Mouse (Mus musculus) thymus, postnatal 36 days (tissue): ENCODE measurements around the gene Lpcat3.
A peak's percentile ranks its signal among the peaks of the same experiment; 100 is the strongest.

Source experiments
- DNase-seq, 2 experiments: peaks; one replicate each; pipeline ENCODE4 v3.0.0; 2022; ENCODE audit warnings: mixed read lengths in 2 of 2

Gene Lpcat3

DNA sequence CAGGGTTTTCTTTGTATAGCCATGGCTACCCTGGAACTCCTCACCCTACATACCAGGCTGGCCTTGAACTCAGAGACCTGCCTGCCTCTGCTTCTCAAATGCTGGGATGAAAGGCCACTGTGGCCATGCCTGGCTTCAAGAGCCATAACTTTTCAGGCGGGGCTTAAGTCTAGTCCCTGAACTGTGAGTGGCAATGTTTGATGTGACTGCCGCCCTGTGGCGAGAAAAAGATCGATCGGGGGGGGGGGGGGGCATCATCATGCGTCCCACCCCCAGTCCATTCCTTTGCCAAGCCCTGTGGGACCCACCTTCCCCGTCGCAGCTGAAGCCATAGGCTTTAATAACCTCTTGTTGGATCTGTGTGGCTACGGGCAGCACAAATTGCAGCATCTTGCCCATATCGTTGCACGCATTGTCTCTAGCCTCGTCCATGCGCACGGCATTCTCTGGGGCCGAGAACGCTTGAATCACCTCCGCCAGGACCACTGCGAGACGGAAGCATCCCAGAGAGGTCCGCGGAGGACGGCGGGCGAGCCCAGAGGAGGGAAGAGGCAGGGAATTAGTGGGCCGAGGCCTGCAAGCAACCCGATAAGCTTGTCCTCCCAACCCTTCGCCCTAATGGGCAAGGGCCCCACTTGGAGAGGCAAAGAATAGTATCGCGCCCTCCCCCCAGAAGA lies 77.5 kb downstream of the Lpcat3 start:
- DNase-seq = no peak

DNA sequence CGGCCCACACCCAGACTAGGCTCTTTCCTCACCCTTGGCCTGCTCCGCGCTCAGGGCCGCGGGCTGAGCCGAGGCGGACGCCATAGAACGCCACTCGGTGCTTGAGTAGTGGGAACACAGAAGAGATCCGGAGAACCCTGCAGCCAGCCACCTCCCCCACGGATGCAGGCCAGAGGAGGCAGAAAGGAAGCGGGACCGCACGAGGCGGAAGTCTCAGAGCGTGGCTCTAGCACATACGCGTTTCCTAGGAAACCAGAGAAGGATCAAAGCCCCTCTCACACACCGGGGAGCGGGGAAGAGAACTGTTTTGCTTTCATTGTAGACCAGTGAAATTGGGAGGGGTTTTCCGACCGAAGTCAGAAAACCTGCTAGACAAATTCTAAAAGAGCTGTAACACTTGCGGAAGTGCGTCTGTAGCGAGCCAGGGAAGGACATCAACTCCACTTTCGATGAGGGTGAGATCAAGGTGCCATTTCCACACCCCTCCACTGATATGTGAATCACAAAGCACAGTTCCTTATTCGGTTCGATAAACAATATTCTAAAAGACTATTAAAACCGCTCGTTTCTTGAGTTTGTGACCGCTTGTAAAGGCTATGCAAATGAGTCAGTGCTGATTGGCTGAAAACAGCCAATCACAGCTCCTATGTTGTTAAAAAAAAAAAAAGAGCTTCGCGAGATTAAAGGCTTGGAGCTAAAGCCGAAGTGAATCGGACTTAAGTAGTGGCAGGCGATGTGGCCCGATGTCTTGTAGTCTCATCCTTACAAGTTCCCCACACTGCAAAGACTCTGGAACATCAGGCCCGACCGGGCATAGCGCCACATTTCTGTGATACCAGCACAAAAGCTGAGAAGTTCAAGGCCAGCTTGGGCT lies 78.3 kb downstream of the Lpcat3 start, which contains the start of gene Grcc10:
TSS of gene Grcc10 (minus strand) at position 487 of the 874 bp plus-strand sequence.
- DNase-seq = peak; percentile 91 to 95

DNA sequence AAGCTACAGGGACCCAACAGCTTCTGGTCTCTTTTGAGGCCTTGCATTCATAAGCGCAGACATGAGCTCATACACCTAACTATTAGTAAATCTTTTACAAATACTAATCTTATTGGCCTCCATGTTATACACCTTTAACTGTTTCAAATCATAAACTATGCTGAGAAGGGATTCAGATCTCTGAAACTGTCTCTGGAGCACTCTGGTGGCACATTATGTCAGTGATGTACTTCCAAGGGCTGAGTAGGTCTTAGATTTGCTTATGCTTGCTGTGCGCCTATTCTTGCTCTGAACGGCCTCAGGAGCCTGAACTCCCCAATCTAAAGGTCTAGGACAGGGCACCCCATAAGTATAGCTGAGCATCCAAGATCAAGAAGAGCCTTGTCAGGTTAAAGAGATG lies 79.0 kb downstream of the Lpcat3 start:
- DNase-seq = no peak

DNA sequence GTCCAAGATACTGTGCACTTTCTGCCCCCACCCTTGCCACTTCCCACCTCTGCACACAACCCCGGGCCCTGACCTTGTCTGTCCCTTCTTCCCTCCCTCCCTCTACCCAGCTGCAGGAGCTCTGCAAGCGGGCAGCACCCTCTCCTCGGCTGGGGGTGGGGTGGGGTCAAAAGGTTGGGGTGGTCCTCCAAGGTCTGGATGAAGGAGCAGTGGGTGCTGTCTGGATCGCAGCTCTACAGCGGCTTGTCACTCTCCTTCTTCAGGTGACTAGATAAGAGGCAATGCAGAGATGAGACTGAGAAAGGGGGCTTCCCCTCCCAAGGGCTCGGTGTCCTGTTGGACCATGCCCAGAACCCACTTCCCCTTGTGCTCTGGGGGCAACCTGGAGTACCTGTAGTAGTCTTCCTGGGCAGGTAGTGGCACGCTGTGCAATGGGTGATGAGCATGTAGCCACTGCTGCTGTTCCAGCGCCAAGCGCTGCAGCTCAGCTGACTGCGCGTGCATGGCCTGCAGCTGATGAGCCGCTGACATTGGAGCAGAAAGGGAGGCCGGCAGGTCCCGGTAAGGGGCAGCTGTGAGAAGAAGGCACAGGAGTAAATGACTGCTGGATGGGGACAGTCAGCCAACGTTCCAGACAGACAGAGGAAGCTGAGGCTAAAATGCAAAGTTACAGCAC lies 80.2 kb downstream of the Lpcat3 start:
- DNase-seq = peak in 1 of 2 experiments; percentile 37

DNA sequence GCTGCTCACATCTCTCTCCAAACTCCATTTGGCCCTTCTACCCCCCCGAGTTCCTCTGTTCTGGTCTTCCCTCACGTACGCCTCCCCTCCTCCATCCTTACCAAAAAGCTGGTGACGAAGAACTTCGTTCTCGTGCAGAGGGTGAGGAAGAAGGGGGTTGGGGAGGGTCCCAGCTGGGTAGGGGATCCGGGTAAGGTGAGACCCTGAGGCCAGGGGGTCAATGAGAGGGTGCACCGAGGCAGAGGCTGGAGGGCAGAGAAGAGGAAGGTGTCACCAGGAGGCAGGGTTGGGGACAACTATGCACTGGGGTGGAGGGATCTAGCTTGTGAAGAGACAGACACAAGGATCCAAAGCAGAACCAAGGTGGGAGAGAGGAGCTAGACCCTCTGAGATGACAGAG lies 80.8 kb downstream of the Lpcat3 start:
- no peak for DNase-seq

DNA sequence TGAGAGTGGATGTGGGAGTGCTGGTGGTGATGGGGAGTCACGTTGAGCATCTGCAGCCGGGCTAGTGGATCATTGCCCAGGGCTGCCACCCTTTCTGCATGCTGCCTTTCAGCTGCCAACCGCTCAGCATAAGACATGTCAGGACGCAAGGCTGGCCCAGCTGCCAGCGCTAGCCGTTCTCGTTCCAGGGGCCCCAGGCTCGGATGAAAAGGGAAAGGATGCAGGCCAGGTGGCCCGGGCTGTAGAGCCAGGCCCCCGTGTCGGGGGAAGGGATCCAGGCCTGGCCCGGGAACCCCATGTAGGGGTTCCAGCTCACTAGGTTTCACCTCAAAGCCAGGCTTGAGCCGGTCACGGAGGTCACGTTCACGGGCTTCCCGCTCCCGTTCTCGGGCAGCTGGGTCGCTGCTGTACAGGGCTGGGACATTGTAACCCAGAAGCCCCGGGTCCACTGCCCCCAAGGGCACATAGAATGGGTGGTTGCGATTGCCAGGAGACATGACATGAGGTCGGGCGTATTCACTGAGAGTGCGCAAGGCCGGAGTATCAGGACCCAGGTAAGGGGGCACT lies 82.0 kb downstream of the Lpcat3 start:
- peak in 1 of 2 experiments; percentile 61 for DNase-seq

DNA sequence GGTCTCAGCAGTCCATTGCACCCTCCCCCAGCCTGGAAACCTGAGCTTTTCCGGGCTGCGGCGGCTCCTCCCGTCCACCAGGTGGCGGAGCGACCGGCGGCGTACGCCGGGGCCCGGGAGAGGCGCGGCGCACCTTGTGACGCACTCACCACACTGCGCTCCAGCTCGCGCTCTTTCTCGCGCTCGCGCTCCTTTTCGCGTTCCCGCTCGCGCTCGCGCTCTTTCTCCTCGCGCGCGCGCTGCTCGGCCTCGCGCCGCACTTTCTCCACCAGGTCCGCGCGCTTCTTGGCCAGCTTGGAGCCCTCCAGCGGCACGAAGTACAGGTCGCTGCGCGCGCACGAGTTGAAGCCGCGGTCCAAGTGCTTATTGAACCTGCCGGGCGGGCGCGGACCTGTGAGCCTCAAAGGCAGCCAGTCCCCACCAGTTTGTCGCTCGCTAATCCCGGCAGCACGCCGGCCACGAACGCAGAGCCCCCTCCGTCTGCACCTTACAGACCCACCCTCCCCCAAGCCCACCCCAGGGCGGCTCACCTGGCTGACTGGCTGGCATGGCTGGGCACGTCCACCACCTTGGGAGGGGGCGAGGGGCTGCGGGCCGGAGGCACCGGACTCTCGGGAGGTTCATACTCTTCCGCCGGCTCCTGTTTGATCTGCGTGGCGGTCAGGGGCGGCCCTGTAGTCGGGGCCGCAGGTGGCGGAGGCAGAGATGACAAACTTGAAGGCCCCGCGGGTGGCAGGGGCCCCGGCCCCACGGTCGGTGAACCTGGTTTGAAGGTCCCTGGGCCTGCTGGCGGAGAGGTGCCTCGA lies 82.9 kb downstream of the Lpcat3 start:
- peak; percentile 94 to 95 for DNase-seq

DNA sequence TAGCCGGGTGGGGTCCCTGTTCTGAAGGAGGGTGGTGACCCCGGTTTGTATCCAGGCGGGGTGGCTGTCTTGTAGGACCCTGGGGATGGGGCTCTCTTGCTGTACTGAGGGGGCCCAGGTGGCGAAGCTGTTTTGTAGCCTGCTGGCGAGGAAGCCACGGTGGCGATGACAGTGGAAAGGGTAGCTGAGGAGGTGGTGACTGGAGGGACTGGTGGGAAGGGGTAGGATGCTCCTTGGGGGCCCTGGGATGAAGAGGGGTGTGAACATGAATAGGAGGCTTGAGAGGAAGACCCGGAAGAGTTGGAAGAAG lies 83.4 kb downstream of the Lpcat3 start:
- DNase-seq = no peak

DNA sequence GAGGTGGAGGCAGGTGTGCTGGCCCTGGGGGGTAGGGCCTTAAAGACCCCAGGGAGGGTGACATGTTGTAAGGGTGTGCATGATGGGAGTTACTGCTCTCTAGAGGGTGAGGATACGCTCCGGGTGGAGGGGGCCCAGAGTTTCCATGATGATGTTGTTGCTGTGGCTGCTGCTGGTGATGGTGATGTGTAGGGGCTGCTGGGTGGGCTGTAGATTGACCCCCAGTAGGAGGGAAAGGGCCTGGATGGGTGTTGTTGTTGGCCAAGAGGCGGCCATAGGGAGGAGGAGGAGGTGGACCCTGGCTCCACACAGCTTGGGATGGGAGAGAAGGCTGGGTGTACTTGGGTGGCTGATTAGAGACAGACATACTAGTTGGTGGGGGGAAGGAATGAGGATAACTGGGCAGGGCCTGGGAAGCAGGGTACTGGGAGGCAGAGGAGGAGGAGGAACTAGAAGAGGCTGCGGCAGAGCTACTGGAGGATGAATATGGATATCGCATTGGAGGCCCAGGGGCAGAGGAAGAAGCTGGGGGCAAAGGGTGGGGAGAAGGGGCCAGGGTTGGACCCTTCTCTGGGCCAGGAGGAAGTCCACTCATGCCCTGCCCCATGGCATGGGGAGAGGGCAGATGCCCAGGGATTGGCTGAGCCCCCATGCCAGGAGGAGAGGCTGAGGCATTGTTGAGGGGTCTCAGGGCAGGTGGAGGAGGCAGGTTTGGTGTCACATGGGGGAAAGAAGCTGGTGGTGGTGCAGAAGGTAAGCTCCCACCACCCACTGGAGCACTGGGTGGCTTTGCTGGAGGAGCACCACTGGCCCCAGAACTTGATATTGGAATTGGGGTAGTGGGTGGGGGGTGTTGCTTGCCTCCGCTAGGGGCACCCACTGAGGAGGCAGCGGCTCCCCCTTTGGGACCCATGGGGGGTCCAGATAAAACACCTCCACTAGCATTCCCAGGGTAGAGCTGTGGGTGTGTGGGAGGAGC lies 84.1 kb downstream of the Lpcat3 start:
- DNase-seq = peak in 1 of 2 experiments; percentile 20

DNA sequence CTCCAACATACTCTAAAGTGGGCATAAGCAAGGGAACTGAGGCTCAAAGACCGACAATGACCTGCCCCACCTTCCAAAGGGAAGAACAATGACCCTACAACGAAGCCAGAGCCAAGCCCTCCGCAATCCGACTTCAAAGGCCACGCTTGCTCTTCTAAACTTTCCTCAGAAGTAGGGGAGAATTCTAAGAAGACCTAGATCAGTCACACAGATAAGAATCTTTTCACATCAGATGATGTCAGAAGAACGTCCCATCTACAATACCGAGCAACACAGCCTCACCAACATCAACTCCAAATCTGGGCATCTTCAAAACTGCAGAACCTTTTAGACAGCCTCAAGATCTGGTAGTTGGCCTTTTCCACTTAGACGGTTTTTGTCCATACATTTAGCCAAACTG lies 87.6 kb downstream of the Lpcat3 start:
- DNase-seq = peak in 1 of 2 experiments; percentile 22

DNA sequence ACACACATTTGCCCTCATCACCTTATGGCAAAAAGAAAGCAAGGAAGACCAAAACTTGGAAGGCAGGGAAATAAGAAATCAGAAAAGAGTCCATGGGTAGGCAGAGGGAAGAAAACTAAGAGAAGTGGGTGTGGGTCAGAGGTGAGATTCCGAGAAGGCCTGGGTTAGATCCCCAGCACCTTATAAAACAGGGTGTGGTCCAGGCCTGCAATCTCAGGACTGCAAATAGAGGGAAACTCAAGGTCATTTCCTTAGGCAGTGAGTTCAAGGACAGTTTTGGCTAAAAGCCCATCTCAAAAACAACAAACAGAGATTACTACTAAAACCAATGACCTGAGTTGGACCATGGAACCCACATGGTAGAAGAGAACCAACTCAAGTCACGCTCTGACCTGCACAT lies 91.0 kb downstream of the Lpcat3 start:
- DNase-seq = no peak
